Mouse (Mus musculus): ENCODE measurements around the gene Snd1. TPM values are rescaled to one million over a fixed set of nuclear protein-coding genes. Genes with fewer than 3 reads are reported as not detected.
"Not testable (repeated sequence)": the region's sequence is repeated elsewhere in the genome, so short reads cannot be mapped to it uniquely, and the experiment has no call there.

The Snd1 gene
- polyA plus RNA-seq, 1 experiment from 2014 or later = 34.9 TPM

GRCm38 (mm10) chr6:28919346-28919745 is 444.4 kb downstream of the Snd1 start:
- ATAC-seq = no peak
- Histone ChIP-seq H3K9me3 (ENCODE audit: low read length) (no peaks in the 10 kb centered on the region), H3K27ac (ENCODE audit: low read depth) (no peak overlapping the region), H3K4me1 (ENCODE audit: insufficient read depth) (no peaks in the 10 kb centered on the region), H3K27me3 (ENCODE audit: insufficient read depth, low read length) (no peaks in the 10 kb centered on the region), H3K4me3 (ENCODE audit: low read depth, low read length) (no peak overlapping the region), H3K9ac (replicated peaks) (no peak overlapping the region), H3K36me3 (replicated peaks; ENCODE audit: insufficient read depth, low read length) (no peaks in the 10 kb centered on the region), H3K4me2 (ENCODE audit: low read depth, low read length) (no peak overlapping the region)
- TF ChIP-seq CTCF (IDR thresholded peaks at IDR 0.05; ENCODE audit: low read depth) (no peak), EP300 (IDR thresholded peaks at IDR 0.05; ENCODE audit: low read depth) (no peak)
- WGBS (ENCODE audit: insufficient replicate concordance) = 57% methylated on average over 6 of the region's 6 CpGs
- DNase-seq = no peak

DNA sequence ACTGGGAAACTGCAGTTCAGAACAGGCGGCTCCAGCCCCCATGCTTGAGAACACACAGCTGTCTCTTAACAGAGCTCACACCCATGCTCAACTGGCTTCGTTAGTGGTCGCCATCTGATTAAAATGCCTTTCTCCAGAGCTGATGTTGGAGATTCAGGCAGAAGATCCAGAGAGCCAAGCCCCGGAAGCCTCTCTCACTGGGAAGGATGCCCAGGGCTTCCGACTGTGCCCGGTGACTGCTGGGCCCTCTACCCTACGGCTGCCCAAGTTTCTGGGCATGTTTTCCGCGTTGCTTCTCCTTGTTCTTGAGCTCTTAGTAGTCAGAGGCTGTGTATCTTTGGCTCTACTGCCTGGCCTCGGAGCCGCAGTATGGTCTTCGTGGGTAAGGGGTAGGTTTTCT is 447.4 kb downstream of the Snd1 start:
- Histone ChIP-seq H3K9ac (replicated peaks) (no peak overlapping the region), H3K36me3 (replicated peaks; ENCODE audit: insufficient read depth, low read length) (no peaks in the 10 kb centered on the region), H3K27me3 (ENCODE audit: insufficient read depth, low read length) (no peaks in the 10 kb centered on the region), H3K27ac (ENCODE audit: low read depth) (no peak overlapping the region), H3K4me3 (ENCODE audit: low read depth, low read length) (no peak overlapping the region), H3K4me1 (ENCODE audit: insufficient read depth) (no peaks in the 10 kb centered on the region), H3K9me3 (ENCODE audit: low read length) (no peaks in the 10 kb centered on the region), H3K4me2 (ENCODE audit: low read depth, low read length) (no peak overlapping the region)
- no peak for DNase-seq
- no peak for ATAC-seq
- 87% methylated on average over 12 of the region's 12 CpGs for WGBS (ENCODE audit: insufficient replicate concordance)
- TF ChIP-seq CTCF (IDR thresholded peaks at IDR 0.05; ENCODE audit: low read depth) = no peak
- no peak for TF ChIP-seq EP300 (IDR thresholded peaks at IDR 0.05; ENCODE audit: low read depth)

GRCm38 (mm10) chr6:28923091-28923824 is 448.3 kb downstream of the Snd1 start:
- Histone ChIP-seq H3K9ac (replicated peaks) (no peak overlapping the region), H3K4me2 (ENCODE audit: low read depth, low read length) (no peak overlapping the region), H3K4me1 (ENCODE audit: insufficient read depth) (no peaks in the 10 kb centered on the region), H3K27ac (ENCODE audit: low read depth) (no peak overlapping the region), H3K36me3 (replicated peaks; ENCODE audit: insufficient read depth, low read length) (no peaks in the 10 kb centered on the region), H3K9me3 (ENCODE audit: low read length) (no peaks in the 10 kb centered on the region), H3K27me3 (ENCODE audit: insufficient read depth, low read length) (no peaks in the 10 kb centered on the region), H3K4me3 (ENCODE audit: low read depth, low read length) (no peak overlapping the region)
- no peak for ATAC-seq
- TF ChIP-seq CTCF (IDR thresholded peaks at IDR 0.05; ENCODE audit: low read depth) = no peak
- TF ChIP-seq EP300 (IDR thresholded peaks at IDR 0.05; ENCODE audit: low read depth) = no peak
- 69% methylated on average over 11 of the region's 11 CpGs for WGBS (ENCODE audit: insufficient replicate concordance)
- no peak for DNase-seq

GRCm38 (mm10) chr6:28923837-28924236 is 448.9 kb downstream of the Snd1 start:
- TF ChIP-seq EP300 (IDR thresholded peaks at IDR 0.05; ENCODE audit: low read depth) (no peak), CTCF (IDR thresholded peaks at IDR 0.05; ENCODE audit: low read depth) (no peak)
- H3K4me3 ChIP-seq (ENCODE audit: low read depth, low read length) = no peak overlapping the region
- DNase-seq = no peak
- 75% methylated on average over 10 of the region's 10 CpGs for WGBS (ENCODE audit: insufficient replicate concordance)
- H3K27ac ChIP-seq (ENCODE audit: low read depth) = no peak overlapping the region
- no peaks in the 10 kb centered on the region for H3K36me3 ChIP-seq (replicated peaks; ENCODE audit: insufficient read depth, low read length)
- no peaks in the 10 kb centered on the region for H3K4me1 ChIP-seq (ENCODE audit: insufficient read depth)
- ATAC-seq = no peak
- H3K9ac ChIP-seq (replicated peaks) = no peak overlapping the region
- no peaks in the 10 kb centered on the region for H3K27me3 ChIP-seq (ENCODE audit: insufficient read depth, low read length)
- no peak overlapping the region for H3K4me2 ChIP-seq (ENCODE audit: low read depth, low read length)
- H3K9me3 ChIP-seq (ENCODE audit: low read length) = no peaks in the 10 kb centered on the region

DNA sequence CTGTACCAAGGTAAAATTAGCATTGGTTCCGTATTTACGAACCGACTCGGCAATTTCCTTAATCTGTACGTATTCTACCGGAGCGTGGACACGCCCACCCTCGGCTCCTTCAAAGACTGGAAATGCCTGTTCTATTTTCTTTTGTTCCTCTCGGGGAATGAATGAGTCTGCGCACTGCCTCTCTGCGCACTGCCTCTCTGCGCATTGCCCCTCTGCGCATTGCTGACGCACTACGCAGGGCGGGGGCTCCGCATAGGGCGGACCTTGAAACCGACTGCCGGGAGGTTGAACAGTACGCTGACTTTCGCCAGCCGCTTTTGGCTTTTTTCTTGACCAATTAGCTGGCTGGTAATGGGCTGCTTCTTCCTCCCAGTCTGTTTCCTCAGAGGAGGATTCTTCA is 453.0 kb downstream of the Snd1 start:
- H3K4me1 ChIP-seq (ENCODE audit: insufficient read depth); H3K27me3 ChIP-seq (ENCODE audit: insufficient read depth, low read length); H3K9me3 ChIP-seq (ENCODE audit: low read length); DNase-seq; H3K4me2 ChIP-seq (ENCODE audit: low read depth, low read length); H3K9ac ChIP-seq (replicated peaks); H3K27ac ChIP-seq (ENCODE audit: low read depth); H3K36me3 ChIP-seq (replicated peaks; ENCODE audit: insufficient read depth, low read length); ATAC-seq; H3K4me3 ChIP-seq (ENCODE audit: low read depth, low read length): not testable (repeated sequence)
- WGBS (ENCODE audit: insufficient replicate concordance) = 79% methylated on average over 7 of the region's 24 CpGs

DNA sequence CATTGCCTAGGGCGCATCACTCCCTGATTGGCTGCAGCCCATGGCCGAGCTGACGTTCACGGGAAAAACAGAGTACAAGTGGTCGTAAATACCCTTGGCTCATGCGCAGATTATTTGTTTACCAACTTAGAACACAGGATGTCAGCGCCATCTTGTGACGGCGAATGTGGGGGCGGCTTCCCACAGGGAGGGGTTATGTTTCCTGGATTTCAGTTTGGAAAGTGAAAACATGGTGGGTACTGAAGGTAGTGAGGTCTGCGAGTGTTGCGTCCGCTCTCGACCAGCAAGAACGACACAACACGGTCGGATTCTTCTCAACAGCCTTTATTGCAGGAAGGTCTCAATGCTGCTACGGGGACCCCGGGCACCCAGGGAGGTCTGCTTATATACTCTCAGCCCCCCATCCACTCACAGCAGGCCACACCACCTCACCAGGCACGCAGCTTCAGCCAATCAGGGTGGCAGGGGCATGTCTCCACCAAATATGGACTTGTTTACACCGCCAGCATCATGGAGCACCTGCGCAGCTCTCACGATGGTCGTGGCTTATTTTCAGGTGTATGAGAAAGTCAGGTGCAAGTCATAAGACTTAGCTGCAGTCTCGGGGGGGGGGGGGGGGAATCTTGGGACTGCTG is 454.3 kb downstream of the Snd1 start:
- not testable (repeated sequence) for H3K9ac ChIP-seq (replicated peaks); H3K4me3 ChIP-seq (ENCODE audit: low read depth, low read length); H3K4me2 ChIP-seq (ENCODE audit: low read depth, low read length); H3K27me3 ChIP-seq (ENCODE audit: insufficient read depth, low read length); H3K4me1 ChIP-seq (ENCODE audit: insufficient read depth); H3K27ac ChIP-seq (ENCODE audit: low read depth); DNase-seq; H3K9me3 ChIP-seq (ENCODE audit: low read length); H3K36me3 ChIP-seq (replicated peaks; ENCODE audit: insufficient read depth, low read length)
- peak; percentile 73; the same call in 1 of the 2 replicates for ATAC-seq
- WGBS (ENCODE audit: insufficient replicate concordance) = 76% methylated on average over 19 of the region's 25 CpGs

Data from liver, postnatal 0 days (tissue).